Mouse (Mus musculus) WW6 (cell line): ENCODE measurements at regions not wholly inside any gene's neighbourhood (a gene's known extent, or its start where the extent isn't known, plus 50 kb on each side); places are given as distances from the start of the nearest gene placed in this dataset.
A peak's percentile ranks its signal among the peaks of the same experiment; 100 is the strongest.

Experiments used
- DNase-seq: peaks from one replicate; pipeline ENCODE4 v3.0.0-alpha.2; 2013; ENCODE audit warnings: low read depth, low spot score

GRCm38 (mm10) chr11:7508861-7509260 is 295.1 kb upstream of the Igfbp3 start:
- DNase-seq = no peak

DNA sequence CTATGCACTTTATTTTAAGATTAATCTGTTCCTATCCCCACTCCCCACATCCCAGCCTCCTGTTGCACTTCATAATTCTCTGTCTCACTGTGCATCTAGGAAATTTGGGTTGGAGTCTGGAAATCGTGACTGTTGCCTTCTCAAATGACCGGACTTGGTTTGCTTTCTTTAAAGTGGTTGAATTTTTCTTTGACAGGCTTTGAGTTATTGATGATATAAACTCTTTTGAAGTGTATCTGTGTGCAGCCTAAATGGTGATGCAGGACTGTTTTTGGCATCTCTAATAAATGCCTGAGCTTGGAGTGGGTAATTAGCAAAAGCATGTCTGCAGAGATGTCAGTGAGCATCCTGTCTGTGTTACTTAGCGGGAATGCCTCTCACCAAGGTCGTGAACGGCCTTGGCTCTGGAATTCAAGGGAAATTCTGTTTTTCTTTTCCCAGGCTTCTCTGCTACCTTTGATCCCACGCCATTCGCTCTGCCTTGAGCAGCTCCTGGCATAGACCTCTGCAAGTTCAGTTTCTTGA is 292.8 kb upstream of the Igfbp3 start:
- no peak for DNase-seq

GRCm38 (mm10) chr11:7504651-7505321 is 291.1 kb upstream of the Igfbp3 start:
- DNase-seq = no peak

DNA sequence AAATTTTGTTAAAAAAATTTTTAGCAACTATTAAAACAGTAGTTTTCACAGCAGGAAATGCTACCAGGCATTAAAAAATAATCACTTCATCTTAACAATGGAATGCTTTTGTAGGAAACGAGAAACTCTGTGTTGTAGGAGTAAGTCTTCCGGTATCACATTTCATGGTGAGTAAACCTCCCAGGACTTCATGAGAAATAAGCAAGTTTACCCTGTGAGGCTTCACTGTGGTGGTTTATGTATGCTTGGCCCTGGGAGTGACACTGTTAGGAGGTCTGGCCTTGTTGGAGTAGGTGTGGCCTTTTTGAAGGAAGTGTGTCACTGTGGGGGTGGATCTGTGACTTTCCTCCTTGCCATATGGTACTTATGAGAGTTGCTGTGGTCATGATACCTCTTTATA is 289.0 kb upstream of the Igfbp3 start:
- no peak for DNase-seq

- no peak for DNase-seq
Observed at GRCm38 (mm10) chr11:7502045-7502444, 288.3 kb upstream of the Igfbp3 start.

- DNase-seq = no peak
Observed at GRCm38 (mm10) chr11:7497803-7498202, 284.1 kb upstream of the Igfbp3 start.

GRCm38 (mm10) chr11:7473832-7474545 is 260.3 kb upstream of the Igfbp3 start:
- DNase-seq = no peak

- DNase-seq = no peak
Observed at GRCm38 (mm10) chr11:7465522-7465921, 251.8 kb upstream of the Igfbp3 start.

- no peak for DNase-seq
Observed at GRCm38 (mm10) chr11:7461956-7462771, 248.4 kb upstream of the Igfbp3 start.

GRCm38 (mm10) chr11:7451756-7452155 is 238.0 kb upstream of the Igfbp3 start:
- DNase-seq = no peak

DNA sequence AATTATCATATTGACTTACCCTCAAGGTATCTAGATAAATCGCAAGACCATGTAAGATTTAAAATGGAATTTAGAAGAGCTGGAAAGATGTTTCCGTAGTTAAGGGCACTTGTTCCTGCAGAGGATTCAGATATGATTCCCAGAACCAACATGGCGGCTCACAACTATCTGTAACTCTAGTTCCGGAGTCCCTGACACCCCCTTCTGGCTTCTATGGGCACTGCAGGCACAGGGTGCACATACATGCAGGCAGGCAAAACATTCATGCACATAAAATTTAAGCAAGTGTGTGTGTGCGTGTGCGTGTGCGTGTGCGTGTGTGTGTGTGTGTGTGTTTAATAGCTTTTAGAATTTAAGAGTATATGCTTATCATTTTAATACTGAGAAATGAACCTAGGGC is 230.8 kb upstream of the Igfbp3 start:
- no peak for DNase-seq

DNA sequence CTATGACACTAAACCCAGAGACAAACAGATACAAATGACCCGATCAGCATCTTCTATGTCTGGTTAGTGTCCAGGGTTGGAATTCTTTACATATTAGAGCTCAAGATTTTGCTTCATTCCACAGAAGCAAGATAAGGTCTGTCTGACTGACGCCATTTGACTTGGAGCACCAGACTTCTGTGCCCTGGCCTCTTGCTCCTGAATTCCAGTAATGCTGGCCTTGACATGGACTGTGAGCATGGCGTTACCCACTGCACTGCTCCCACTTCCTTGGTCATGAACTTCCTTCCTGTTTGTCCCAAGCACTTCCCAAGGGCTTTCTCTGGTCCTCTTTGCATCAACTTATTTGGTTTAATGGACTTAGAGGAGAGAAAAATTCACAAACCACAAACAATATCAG is 225.6 kb upstream of the Igfbp3 start:
- DNase-seq = no peak

DNA sequence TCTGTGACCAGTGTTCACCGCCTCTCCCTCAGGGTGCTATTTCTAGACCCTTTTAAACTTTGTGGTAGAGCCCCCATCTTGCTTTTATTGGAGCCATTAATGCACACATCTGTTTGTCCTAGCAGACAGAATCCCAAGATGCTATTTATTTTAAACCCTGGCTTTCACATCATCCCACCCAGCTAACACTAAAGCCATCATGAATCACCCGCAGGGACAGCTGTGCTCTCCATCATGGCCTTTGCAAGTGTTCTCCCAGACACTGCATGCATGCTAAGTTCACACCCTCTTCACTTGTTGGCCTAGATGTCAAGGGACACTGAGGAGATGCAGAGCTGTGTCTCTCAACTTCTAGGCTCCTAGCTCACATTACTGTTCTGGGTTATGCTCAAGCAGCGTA is 220.9 kb upstream of the Igfbp3 start:
- no peak for DNase-seq

DNA sequence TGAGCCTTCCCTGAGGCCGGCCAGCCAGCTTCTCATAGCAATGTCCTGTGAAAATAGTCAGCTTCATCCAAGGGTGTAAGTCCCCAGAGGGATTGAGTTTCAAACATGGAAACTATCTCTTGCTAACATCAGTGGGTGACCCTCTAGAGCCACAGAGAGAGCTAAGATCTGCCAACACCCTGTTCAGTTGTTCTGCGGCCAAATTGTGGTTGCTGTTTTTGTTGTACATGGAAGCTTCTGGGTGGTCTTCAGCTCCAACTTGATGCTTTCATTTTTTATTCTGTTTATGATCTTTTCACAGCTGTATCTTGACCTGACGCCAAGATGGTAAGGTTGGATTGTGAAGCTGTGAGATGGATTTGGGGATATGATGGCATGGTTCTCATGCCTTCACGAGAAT is 214.0 kb upstream of the Igfbp3 start:
- DNase-seq = no peak

DNA sequence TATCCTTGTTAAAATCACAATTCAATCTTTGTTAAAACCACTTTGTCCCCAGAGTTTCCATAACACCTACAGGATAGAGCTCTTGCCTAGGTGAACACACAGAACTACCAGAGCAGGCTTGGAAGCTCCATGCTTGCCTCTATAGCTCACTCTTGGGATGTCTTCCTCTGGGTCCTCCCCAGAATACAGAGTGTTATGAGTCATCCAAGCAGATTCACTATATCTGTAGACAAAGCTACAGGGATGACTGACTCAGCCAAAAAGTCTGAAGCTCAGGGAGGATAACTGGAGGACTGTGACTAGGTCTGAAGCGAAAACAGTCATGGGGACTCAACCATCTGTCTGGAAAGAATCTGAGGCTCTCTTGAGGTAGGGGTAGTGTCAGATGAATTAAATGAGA is 211.5 kb upstream of the Igfbp3 start:
- no peak for DNase-seq

DNA sequence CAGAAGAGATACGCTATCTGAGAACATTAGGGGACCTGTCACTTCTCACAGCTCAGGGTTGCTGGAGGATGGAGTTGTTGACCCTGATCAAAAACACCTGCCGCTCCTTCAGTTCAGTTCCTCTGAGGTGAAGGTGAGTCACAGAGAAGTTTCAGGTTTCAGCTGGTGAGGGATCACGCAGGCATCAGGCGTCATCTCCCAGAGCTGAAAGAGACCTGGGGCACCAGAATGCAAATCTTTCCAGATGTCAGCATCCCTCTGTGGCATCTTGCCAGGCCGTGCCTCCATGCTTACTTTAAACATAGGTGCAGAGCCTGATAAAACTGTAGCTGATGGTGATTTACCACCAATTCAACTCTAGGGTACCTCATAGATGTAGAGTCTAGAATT is 210.4 kb upstream of the Igfbp3 start:
- no peak for DNase-seq

DNA sequence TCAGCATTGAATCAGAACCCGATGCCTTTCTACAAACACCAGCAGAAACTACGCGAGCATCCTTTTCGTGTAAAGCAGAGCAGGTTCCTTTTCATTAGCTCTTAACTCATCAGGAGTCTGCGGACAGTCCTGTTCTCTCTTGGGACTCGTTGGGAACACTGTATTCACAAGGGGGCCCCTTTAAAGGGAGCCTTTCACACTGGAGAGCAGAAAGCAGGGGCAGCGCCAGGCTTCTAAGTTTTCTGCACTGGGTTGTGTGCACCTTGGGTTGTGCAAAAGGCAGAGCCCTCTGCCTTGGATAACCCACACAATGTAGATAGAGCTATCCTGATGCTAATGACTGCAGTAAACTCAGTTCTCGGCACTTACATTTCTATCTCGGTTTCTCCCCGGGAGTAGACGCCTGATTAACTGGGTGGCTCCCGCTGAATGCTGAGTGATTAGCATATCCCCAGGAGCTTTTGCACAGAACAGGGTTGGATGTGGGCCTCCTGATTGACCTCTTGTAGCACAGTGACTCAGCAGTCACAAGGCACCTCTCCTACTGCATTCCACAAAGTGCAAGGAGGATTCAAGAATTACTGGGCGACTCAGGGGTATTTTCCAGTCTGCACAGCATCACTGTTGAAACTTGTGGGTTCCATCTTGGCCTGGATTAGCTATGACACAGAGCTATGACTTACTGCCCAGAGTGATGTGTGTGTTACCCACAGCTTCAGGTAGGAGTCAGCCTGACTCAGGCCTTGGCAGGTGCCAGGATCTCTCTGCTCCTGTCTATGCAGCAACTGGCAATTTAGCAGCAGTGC is 209.8 kb upstream of the Igfbp3 start:
- peak; percentile 87 for DNase-seq

GRCm38 (mm10) chr11:7412631-7413030 is 198.9 kb upstream of the Igfbp3 start:
- peak; percentile 24 for DNase-seq

DNA sequence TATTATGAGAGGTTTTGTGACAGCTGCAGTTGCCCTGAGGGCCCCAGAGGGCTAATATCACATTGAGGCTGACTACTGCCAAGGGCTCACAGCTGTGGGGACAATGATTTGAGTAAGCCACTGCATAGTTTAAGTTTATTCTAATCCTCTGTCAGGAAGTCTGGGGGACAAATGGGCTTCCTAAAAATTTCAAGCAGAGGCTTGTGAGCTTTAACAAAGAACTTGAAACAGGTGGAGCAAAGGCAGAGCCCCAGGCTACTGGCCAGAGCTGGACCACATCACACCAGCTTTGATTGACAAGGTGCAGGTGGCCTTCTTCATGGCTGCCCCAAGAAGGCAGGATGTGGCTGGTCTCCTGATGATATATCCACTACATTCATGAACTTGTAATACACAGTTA is 195.3 kb upstream of the Igfbp3 start:
- DNase-seq = no peak

DNA sequence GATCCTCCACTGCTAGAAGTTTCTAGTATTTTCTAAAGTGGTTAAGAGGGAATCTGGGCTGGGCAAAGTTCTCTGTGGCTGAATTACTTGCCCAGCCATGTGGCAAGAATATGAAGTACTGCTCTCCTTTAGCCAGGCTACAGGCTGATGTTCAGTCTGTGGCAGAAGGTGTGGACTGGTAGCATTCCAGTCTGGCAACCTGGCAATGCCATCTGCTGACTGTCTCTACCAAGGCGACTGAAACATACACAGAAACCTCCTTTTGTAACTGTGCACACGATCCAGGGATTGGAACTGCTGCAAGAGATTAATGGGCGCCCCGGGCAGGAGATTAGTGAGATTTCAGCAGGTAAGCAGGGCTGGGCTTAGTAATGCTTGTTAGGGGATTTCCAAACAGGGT is 190.9 kb upstream of the Igfbp3 start:
- DNase-seq = no peak

DNA sequence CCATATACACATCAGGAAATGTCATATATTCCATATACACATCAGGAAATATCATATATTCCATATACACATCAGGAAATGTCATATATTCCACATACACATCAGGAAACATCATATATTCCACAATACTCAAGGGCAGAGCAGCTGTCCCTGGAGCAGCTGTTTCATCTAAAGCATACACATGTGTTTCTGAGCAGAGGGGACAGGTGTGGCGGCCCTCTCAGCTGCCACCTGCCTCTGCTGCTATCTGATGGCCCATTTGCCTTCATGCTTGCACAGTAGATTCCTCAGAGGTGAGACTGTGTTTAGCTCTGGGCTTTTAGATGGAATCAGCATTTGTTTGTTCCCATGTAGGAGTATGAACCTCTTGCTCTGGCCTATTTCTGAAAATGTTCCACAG is 158.1 kb upstream of the Igfbp3 start:
- DNase-seq = no peak

DNA sequence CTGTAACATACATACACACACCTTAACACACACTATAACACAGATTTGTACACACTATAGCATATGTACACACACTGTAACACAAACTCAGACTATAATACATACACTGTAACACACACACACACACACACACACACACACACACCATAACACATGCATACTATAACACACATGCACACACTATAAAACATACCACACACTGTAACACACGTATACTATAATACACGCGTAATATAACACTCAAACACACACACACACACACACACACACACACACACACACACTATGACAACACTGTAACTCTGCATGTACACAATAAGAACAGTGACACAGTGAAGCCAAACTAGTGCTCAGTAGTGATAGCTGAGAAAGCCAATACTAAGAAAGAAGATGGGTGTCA is 147.7 kb upstream of the Igfbp3 start:
- DNase-seq = no peak
